Mouse (Mus musculus): ENCODE results near the gene Tesk1.

- TF ChIP-seq CTCF (IDR thresholded peaks at IDR 0.05; ENCODE audit: low read depth, low read length) (no peak), POLR2A (IDR thresholded peaks at IDR 0.05; ENCODE audit: extremely low read depth, insufficient read depth, low read length) (no peak)
Observed at GRCm38 (mm10) chr4:43448554-43448953, 6.8 kb downstream of the Tesk1 start.

All from liver, adult 2 months (tissue).